8 mouse cellular contexts compared by ENCODE assay signal in genomic region chr11:106193371-106194154, GRCm38 (mm10). TPM values are rescaled to one million over a fixed set of nuclear protein-coding genes. Genes with fewer than 3 reads are reported as not detected.
DNase-seq lines count a peak whose midpoint lies in the region; ATAC-seq lines count a peak whose summit lies in the region.

No protein-coding gene starts in this region.

- under 1% methylated on average over 41 of the region's 44 CpGs for WGBS in heart, embryonic 14.5 days
- WGBS in liver, embryonic 13.5 days (ENCODE audit: insufficient replicate concordance) = under 1% methylated on average over 44 of the region's 44 CpGs
- WGBS in stomach, embryonic 16.5 days = under 1% methylated on average over 43 of the region's 44 CpGs

- DNase-seq in CD4-positive, CD25-positive, alpha-beta regulatory T cell, adult 2 months (ENCODE audit: low read depth, low spot score) = peak; percentile 99
- peak; percentile 72 for DNase-seq in fat pad, adult 2 months (ENCODE audit: extremely low read depth, low read depth, low spot score)
- peak; percentile 98 for DNase-seq in kidney, postnatal 14 days
- peak; percentile 97 for DNase-seq in liver, embryonic 13.5 days
- DNase-seq in neural tube, embryonic 10.5 days (ENCODE audit: extremely low spot score, low spot score) = peak; percentile 97

- H3K4me2 ChIP-seq in heart, embryonic 14.5 days (ENCODE audit: low read length) = peak overlapping the region; percentile 82
- peak overlapping the region; percentile 92 for H3K4me2 ChIP-seq in liver, embryonic 13.5 days
- peak overlapping the region; percentile 72 for H3K4me2 ChIP-seq in stomach, embryonic 16.5 days (ENCODE audit: low read depth, low read length)

- ATAC-seq in heart, embryonic 14.5 days (ENCODE audit: insufficient number of reproducible peaks, insufficient read depth, low FRiP score, low read depth) = peak; percentile 97
- peak; percentile 97 for ATAC-seq in liver, embryonic 13.5 days (ENCODE audit: low read depth)
- ATAC-seq in stomach, embryonic 16.5 days (ENCODE audit: insufficient read depth, low FRiP score) = peak; percentile 98

- H3K9me3 ChIP-seq in heart, embryonic 14.5 days (ENCODE audit: control insufficient read depth, low read length) = no peaks in the 10 kb centered on the region
- H3K9me3 ChIP-seq in liver, embryonic 13.5 days (replicated peaks) = no peaks in the 10 kb centered on the region
- no peaks in the 10 kb centered on the region for H3K9me3 ChIP-seq in stomach, embryonic 16.5 days (replicated peaks; ENCODE audit: control insufficient read depth, low read length)

- peak overlapping the region; percentile 85 for H3K9ac ChIP-seq in heart, embryonic 14.5 days (ENCODE audit: low read length)
- H3K9ac ChIP-seq in liver, embryonic 13.5 days = peak overlapping the region; percentile 87
- peak overlapping the region; percentile 87 for H3K9ac ChIP-seq in stomach, embryonic 16.5 days (ENCODE audit: low read length)

- no peaks in the 10 kb centered on the region for H3K27me3 ChIP-seq in heart, embryonic 14.5 days (ENCODE audit: control insufficient read depth, insufficient read depth, low read length)
- H3K27me3 ChIP-seq in liver, embryonic 13.5 days = no peaks in the 10 kb centered on the region
- H3K27me3 ChIP-seq in stomach, embryonic 16.5 days (ENCODE audit: control insufficient read depth, insufficient read depth, low read length) = no peaks in the 10 kb centered on the region

- H3K4me1 ChIP-seq in brown adipose tissue, adult 24 weeks (ENCODE audit: control insufficient read depth, insufficient read depth, insufficient read length, low read length) = peaks cover 3% of the 10 kb centered on the region; the same call in 1 of the 2 replicates
- H3K4me1 ChIP-seq in heart, embryonic 14.5 days (ENCODE audit: control insufficient read depth in 2 of 2, insufficient read depth in 2 of 2, low read length in 2 of 2) = peaks cover 2 to 14% of the 10 kb centered on the region in 2 experiments; a peak in 3 of 4 replicates
- H3K4me1 ChIP-seq in liver, embryonic 13.5 days (replicated peaks) = peaks cover 37% of the 10 kb centered on the region
- H3K4me1 ChIP-seq in stomach, embryonic 16.5 days (ENCODE audit: control insufficient read depth, insufficient read depth, low read length) = peaks cover 5% of the 10 kb centered on the region; the same call in 1 of the 2 replicates

- peak overlapping the region; percentile 82 for H3K4me3 ChIP-seq in brown adipose tissue, adult 24 weeks (ENCODE audit: insufficient read depth, low read depth, low read length)
- peak overlapping the region; percentile 83 to 91 for H3K4me3 ChIP-seq in heart, embryonic 14.5 days (ENCODE audit: control insufficient read depth in 1 of 2, insufficient read depth in 1 of 2, low read depth in 1 of 2, low read length in 2 of 2)
- peak overlapping the region; percentile 78 for H3K4me3 ChIP-seq in liver, embryonic 13.5 days (replicated peaks)
- peak overlapping the region; percentile 85 for H3K4me3 ChIP-seq in stomach, embryonic 16.5 days (replicated peaks; ENCODE audit: low read length)

- H3K36me3 ChIP-seq in heart, embryonic 14.5 days (ENCODE audit: control insufficient read depth, insufficient read depth, low read length) = peaks cover 29% of the 10 kb centered on the region
- H3K36me3 ChIP-seq in liver, embryonic 13.5 days = peaks cover 22% of the 10 kb centered on the region
- H3K36me3 ChIP-seq in stomach, embryonic 16.5 days (ENCODE audit: control insufficient read depth, insufficient read depth, low read length) = peaks cover 10% of the 10 kb centered on the region; the same call in 1 of the 2 replicates

- peak overlapping the region; percentile 90 for H3K27ac ChIP-seq in brown adipose tissue, adult 24 weeks (replicated peaks; ENCODE audit: low read depth, low read length)
- H3K27ac ChIP-seq in heart, embryonic 14.5 days (replicated peaks in 1 of 2; ENCODE audit: control insufficient read depth in 1 of 2, insufficient read depth in 1 of 2, low read depth in 2 of 2, low read length in 2 of 2) = peak overlapping the region; percentile 85 to 88
- peak overlapping the region; percentile 95 for H3K27ac ChIP-seq in liver, embryonic 13.5 days
- H3K27ac ChIP-seq in stomach, embryonic 16.5 days (ENCODE audit: low read length) = peak overlapping the region; percentile 91

RNA-seq across cellular contexts. Expression of gene Strada, which starts 8.4 kb away (rescaled TPM):
- polyA plus RNA-seq in brown adipose tissue, adult 24 weeks (2012; ENCODE audit: insufficient read depth, insufficient read length, missing spikeins) = 9.3 and 9.8 TPM in 2 replicates
- polyA plus RNA-seq in heart, embryonic 14.5 days (2014; fragmentation: Nextera tagmentation; extraction: Ambion mirVana) = 19.4 and 21.8 TPM in 2 replicates
- polyA plus RNA-seq in liver, embryonic 13.5 days (2015; fragmentation: Nextera tagmentation; extraction: Ambion mirVana) = 9.4 and 10.5 TPM in 2 replicates
- 18.8 and 19.6 TPM in 2 replicates for polyA plus RNA-seq in stomach, embryonic 16.5 days (2015; fragmentation: Nextera tagmentation; extraction: Ambion mirVana)

RNA-seq across cellular contexts. Expression of gene Ccdc47, which starts 22.6 kb away (rescaled TPM):
- 80.1 and 94.1 TPM in 2 replicates for polyA plus RNA-seq in brown adipose tissue, adult 24 weeks (2012; ENCODE audit: insufficient read depth, insufficient read length, missing spikeins)
- 69.8 and 75.9 TPM in 2 replicates for polyA plus RNA-seq in heart, embryonic 14.5 days (2014; fragmentation: Nextera tagmentation; extraction: Ambion mirVana)
- 41.5 and 50.9 TPM in 2 replicates for polyA plus RNA-seq in liver, embryonic 13.5 days (2015; fragmentation: Nextera tagmentation; extraction: Ambion mirVana)
- 100 and 112 TPM in 2 replicates for polyA plus RNA-seq in stomach, embryonic 16.5 days (2015; fragmentation: Nextera tagmentation; extraction: Ambion mirVana)

RNA-seq across cellular contexts. Expression of gene Ddx42, which starts 23.2 kb away (rescaled TPM):
- 18.9 and 22.2 TPM in 2 replicates for polyA plus RNA-seq in brown adipose tissue, adult 24 weeks (2012; ENCODE audit: insufficient read depth, insufficient read length, missing spikeins)
- polyA plus RNA-seq in heart, embryonic 14.5 days (2014; fragmentation: Nextera tagmentation; extraction: Ambion mirVana) = 43.0 and 44.9 TPM in 2 replicates
- polyA plus RNA-seq in liver, embryonic 13.5 days (2015; fragmentation: Nextera tagmentation; extraction: Ambion mirVana) = 26.8 and 31.6 TPM in 2 replicates
- polyA plus RNA-seq in stomach, embryonic 16.5 days (2015; fragmentation: Nextera tagmentation; extraction: Ambion mirVana) = 69.6 and 70.0 TPM in 2 replicates

RNA-seq across cellular contexts. Expression of gene Limd2, which starts 32.9 kb away (rescaled TPM):
- polyA plus RNA-seq in brown adipose tissue, adult 24 weeks (2012; ENCODE audit: insufficient read depth, insufficient read length, missing spikeins) = 3.4 and 6.1 TPM in 2 replicates
- polyA plus RNA-seq in heart, embryonic 14.5 days (2014; fragmentation: Nextera tagmentation; extraction: Ambion mirVana) = 80.2 and 84.6 TPM in 2 replicates
- 82.2 and 87.8 TPM in 2 replicates for polyA plus RNA-seq in liver, embryonic 13.5 days (2015; fragmentation: Nextera tagmentation; extraction: Ambion mirVana)
- 95.6 and 111 TPM in 2 replicates for polyA plus RNA-seq in stomach, embryonic 16.5 days (2015; fragmentation: Nextera tagmentation; extraction: Ambion mirVana)

RNA-seq across cellular contexts. Expression of gene Gm10840, which starts 32.9 kb away (rescaled TPM):
- polyA plus RNA-seq in brown adipose tissue, adult 24 weeks (2012; ENCODE audit: insufficient read depth, insufficient read length, missing spikeins) = not detected in 2 replicates
- polyA plus RNA-seq in heart, embryonic 14.5 days (2014; fragmentation: Nextera tagmentation; extraction: Ambion mirVana) = not detected in 2 replicates
- polyA plus RNA-seq in liver, embryonic 13.5 days (2015; fragmentation: Nextera tagmentation; extraction: Ambion mirVana) = not detected in 2 replicates
- polyA plus RNA-seq in stomach, embryonic 16.5 days (2015; fragmentation: Nextera tagmentation; extraction: Ambion mirVana) = not detected in 2 replicates

Comparison
In these comparisons a context has a peak if more than half of its experiments do, and no peak if none do; other contexts are left out.
1. Peak in every context shown above with its lines: DNase-seq, ATAC-seq, H3K4me3 ChIP-seq and H3K27ac ChIP-seq.